Mouse (Mus musculus) adrenal gland, postnatal 4 days (tissue): ENCODE data around the gene Tgfa. TPM values are rescaled to one million over a fixed set of nuclear protein-coding genes. Genes with fewer than 3 reads are reported as not detected.

ENCODE experiments used
- DNase-seq, 2 experiments: peaks; one replicate each; pipeline ENCODE4 v3.0.0; 2021 to 2022; ENCODE audit warnings: low spot score in 2 of 2, mixed read lengths in 2 of 2
- total RNA-seq, 2 experiments: library from RNA; stranded (reverse); gene quantifications; 2 replicates each; pipeline ENCODE4 v1.2.3; 2021

Tgfa gene
- total RNA-seq, 2 experiments from 2014 or later: 10.2 to 10.4 TPM

GRCm38 (mm10) chr6:86281573-86282210 lies 86.7 kb downstream of the Tgfa start:
- no peak for DNase-seq

- no peak for DNase-seq
Measured at GRCm38 (mm10) chr6:86293301-86293700, 98.3 kb downstream of the Tgfa start.

GRCm38 (mm10) chr6:86295451-86295850 lies 100.4 kb downstream of the Tgfa start:
- DNase-seq: no peak

GRCm38 (mm10) chr6:86296126-86296525 lies 101.1 kb downstream of the Tgfa start:
- DNase-seq: no peak

GRCm38 (mm10) chr6:86296938-86297337 lies 101.9 kb downstream of the Tgfa start:
- no peak for DNase-seq

GRCm38 (mm10) chr6:86298961-86299360 lies 103.9 kb downstream of the Tgfa start:
- no peak for DNase-seq

- DNase-seq: no peak
Measured at GRCm38 (mm10) chr6:86299381-86299780, 104.4 kb downstream of the Tgfa start.

GRCm38 (mm10) chr6:86305680-86306079 lies 110.7 kb downstream of the Tgfa start:
- DNase-seq: no peak

GRCm38 (mm10) chr6:86314011-86314410 lies 119.0 kb downstream of the Tgfa start:
- no peak for DNase-seq

- DNase-seq: no peak
Measured at GRCm38 (mm10) chr6:86317066-86317465, 122.0 kb downstream of the Tgfa start.

- DNase-seq: peak in 1 of 2 experiments; percentile 12
Measured at GRCm38 (mm10) chr6:86318855-86319254, 123.8 kb downstream of the Tgfa start.

- DNase-seq: no peak
Measured at GRCm38 (mm10) chr6:86322031-86322563, 127.1 kb downstream of the Tgfa start.

GRCm38 (mm10) chr6:86322991-86323390 lies 128.0 kb downstream of the Tgfa start:
- no peak for DNase-seq

- no peak for DNase-seq
Measured at GRCm38 (mm10) chr6:86324400-86324799, 129.4 kb downstream of the Tgfa start.

Other genes starting within 250 kb of the Tgfa start
- 100 to 1,000 TPM in 1 of 2 experiments, 10 to 100 TPM in 1; 96.9 to 102 TPM for gene Dusp11, start 233.6 kb upstream of the Tgfa start, total RNA-seq
- not detected for gene Figla, start 179.1 kb upstream of the Tgfa start, total RNA-seq
- gene Add2, start 166.5 kb upstream of the Tgfa start, total RNA-seq: 10 to 100 TPM in 1 of 2 experiments, 1 to 10 TPM in 1; 9.7 to 18.2 TPM
- 10 to 100 TPM; 84.1 to 84.5 TPM for gene Fam136a, start 170.4 kb downstream of the Tgfa start, total RNA-seq
- 100 to 1,000 TPM; 383 to 436 TPM for gene Snrpg, start 176.1 kb downstream of the Tgfa start, total RNA-seq
- 100 to 1,000 TPM; 180 to 205 TPM for gene Pcyox1, start 201.9 kb downstream of the Tgfa start, total RNA-seq
- gene Tia1, start 209.0 kb downstream of the Tgfa start, total RNA-seq: 100 to 1,000 TPM; 105 to 120 TPM
- gene Gm44790, start 231.4 kb downstream of the Tgfa start, total RNA-seq: 1 to 10 TPM in 1 of 2 experiments, not detected in 1; 2.1 TPM
- gene C87436, start 243.2 kb downstream of the Tgfa start, total RNA-seq: 10 to 100 TPM; 17.6 to 19.1 TPM